Mouse (Mus musculus): ENCODE measurements around the gene Oard1.

Gene Oard1

GRCm38 (mm10) chr17:48409380-48410298 is at the start of gene Oard1, which contains the start of gene Nfya:
Gene Oard1, plus strand, starts transcription at chr17:48410014.
Gene Nfya, minus strand, starts transcription at chr17:48409906.
- peak; percentile 100 for DNase-seq

DNA sequence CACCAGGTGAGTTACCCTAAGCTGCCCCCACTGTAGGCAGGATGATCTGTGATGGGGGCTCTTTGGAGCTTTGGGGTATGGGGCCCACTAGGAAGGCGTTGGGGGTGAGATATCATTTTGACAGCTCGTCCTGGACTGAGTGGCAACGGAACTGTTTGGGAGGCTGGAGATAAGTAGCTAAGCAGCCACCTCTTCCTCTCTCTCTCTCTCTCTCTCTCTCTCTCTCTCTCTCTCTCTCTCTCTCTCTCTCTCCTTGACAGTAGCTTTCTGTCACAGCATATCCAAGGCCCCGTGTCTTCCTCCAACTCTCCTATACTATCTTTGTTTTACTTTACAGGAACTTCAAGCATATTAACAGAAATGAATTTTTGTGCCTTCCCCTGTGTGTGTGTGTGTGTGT is 49.4 kb upstream of the Oard1 start:
- no peak for DNase-seq

GRCm38 (mm10) chr17:48362346-48362745 is 47.5 kb upstream of the Oard1 start:
- DNase-seq, result no peak

DNA sequence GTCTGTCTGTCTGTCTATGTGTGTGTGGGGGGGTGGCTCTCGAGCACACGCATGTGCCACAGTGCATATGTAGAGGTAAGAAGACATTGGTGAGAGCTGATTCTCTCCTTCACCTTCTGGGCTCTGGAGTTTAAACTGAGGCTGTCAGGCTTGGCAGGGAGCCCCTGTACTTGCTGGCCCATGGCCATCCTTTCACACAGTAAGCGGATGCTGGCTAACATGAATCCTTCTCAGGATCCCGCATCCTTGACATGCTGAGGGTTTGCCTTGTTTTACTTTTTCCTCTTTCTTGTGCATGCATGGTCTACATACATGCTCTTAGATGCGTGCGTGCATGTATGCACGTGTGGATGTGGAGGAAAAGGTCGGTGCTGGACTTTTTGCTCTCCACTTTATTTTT is 46.8 kb upstream of the Oard1 start:
- peak in 1 of 2 experiments; percentile 36 for DNase-seq

DNA sequence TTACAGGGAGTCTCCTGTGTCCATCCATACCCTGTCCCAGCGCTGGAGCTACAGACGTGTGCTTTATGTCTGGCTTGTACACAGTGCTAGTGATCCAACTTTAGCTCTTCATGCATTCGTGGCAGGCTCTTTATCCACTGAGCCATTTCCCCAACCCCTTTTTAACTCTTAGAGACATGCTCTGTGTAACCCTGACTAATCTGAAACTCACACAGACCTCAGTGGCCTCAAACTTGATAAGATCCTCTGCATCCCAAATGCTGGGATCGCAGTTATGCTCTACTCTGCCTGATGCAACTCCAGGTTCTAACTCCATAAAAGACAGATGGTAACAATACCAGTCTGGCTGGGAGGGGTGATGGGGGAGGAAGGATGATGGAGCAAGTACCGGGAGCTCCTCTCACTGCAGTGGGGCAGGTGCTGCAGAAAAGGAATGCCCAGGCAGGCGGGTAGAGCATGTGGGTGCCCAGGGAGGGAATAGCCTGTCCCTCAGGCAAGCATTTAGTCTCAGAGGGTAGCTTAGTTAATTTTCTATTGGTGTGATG is 46.3 kb upstream of the Oard1 start:
- no peak for DNase-seq

DNA sequence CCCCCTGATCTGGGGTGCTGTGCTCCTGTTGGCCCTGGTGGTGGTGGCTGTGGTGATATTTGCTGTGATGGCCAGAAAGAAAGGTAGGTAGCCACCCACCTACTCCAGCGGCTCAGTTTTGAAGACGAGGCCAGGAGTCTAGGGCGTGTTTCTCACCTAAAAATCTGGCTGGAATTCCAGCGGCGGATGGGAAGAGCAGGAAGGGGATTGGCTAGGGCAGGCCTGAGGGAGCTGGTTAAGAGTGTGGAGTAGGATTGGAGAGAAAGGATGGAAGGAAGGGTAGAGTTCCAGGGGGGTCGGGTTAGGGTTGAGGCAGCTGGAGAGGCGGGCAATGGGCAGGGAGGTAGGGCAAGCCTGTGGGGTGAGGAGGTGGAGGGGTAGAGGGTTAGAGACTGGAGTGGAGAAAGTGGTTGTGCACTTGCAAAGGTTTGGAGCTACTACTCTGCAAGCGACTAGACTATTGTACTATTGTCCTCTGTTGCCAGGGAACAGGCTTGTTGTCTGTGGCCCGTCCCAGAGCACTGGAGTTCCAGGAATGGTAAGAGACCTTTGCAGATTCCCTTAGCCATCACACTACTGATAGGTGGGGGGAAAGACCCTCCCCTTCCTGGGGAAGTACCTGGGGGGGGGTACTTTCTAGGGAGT is 44.2 kb upstream of the Oard1 start:
- DNase-seq, result no peak

- DNase-seq, result no peak
Measured at GRCm38 (mm10) chr17:48366806-48367205, 43.0 kb upstream of the Oard1 start.

DNA sequence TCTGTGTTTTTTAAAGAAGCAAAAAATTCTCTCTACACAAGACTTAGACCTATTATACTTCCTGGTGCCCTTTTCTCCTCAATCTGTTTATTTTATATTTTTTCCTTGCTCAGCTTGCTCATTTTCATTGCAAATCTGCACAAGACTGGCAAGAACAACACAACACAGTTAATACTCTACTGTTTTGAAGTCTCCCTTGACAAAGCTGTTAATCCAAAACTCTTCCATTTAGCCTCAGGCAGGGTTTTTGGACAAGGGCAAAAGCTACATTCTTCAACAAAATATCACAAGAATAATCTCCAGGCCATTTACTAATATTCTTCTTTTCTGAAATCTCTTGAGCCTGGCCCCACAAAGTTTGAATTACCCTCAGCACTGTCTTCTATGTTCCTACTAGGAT is 38.2 kb upstream of the Oard1 start:
- DNase-seq, result peak in 1 of 2 experiments; percentile 21

DNA sequence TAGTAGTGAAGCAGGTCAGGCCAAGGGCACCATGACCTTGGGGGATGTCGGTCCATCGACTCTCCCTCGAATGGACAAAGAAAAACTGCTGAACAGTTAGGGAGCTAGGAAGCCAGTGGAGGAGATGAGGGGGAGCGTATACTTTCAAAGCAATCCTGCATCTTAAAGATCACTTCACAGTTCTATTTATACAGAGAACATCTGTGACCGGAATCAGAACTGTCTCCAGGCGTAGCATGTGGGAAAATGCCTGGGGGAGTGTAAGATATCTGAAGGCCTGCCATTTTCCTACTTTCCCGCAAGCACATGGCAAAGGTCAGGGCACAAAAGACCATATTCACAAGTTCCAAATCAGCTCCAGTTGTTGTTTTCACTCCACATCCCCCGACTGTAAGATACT is 36.8 kb upstream of the Oard1 start:
- no peak for DNase-seq

DNA sequence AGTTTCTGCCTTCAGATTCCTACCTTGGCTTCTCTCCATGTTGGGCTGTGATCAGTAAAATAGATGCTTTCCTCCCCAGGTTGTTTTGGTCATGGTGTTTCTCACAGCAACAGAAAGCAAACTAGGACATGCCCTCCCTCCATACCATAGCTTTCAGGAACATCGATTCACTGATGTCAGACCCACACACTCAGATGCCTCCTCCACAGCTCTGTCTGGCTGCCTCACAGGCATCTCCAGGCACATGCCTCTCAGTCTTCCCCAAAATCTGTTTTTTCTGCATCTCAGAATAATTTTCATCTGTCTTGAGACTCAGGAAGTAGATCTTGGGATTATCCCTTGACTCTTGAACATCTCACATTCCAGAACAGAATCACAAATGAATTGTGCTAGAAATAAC is 33.7 kb upstream of the Oard1 start:
- no peak for DNase-seq

GRCm38 (mm10) chr17:48379050-48379449 is 30.8 kb upstream of the Oard1 start:
- no peak for DNase-seq

DNA sequence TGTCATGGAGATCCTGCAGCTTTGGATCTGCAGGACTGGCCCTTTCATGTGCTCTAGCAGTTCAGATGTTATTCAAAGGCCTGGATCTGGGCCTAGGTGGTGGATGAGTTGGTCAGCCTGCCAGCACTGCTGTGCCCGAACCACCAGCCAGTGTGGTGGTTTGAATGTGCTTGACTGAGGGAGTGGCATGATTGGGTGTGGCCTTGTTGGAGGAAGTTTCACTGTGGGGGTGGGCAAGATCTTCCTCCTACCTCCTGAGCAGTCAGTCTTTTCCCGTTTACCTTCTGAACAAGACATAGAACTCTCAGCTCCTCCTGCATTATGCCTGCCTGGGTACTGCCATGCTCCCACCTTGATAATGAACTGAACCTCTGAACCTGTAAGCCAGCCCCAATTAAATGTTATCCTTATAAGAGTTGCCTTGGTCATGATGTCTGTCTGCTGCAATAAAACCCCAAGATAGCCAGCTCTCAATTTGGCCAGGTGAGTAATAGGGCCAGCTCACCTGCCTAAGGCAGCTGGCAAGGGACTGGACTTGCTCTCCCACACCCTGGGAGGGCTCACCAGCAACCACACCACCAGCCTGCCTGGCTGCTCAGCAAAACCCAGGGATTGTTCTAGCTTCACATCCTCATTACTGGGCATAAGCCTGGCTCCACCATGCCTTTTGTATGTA is 23.9 kb upstream of the Oard1 start:
- no peak for DNase-seq

GRCm38 (mm10) chr17:48388666-48389065 is 21.1 kb upstream of the Oard1 start:
- DNase-seq, result no peak

DNA sequence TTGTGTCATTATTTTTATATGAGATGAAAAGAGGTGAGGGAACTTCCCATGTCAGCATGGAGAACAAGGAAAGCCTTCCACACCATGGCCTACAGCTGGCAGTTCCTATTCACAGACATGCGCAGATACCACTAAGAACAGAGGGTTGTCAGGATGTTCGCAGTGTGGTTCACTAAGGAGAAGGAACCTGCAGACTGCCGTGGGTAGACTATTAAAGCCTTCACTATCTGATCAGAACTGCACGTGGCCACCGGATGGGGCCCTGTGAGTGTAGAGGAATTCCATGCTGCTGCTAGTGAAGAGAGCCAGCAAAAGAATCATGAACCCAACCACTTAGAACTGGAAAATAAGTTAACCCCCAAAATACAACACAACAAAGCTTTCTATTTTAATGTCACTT is 20.4 kb upstream of the Oard1 start:
- no peak for DNase-seq

- DNase-seq, result no peak
Measured at GRCm38 (mm10) chr17:48391446-48391845, 18.4 kb upstream of the Oard1 start.

DNA sequence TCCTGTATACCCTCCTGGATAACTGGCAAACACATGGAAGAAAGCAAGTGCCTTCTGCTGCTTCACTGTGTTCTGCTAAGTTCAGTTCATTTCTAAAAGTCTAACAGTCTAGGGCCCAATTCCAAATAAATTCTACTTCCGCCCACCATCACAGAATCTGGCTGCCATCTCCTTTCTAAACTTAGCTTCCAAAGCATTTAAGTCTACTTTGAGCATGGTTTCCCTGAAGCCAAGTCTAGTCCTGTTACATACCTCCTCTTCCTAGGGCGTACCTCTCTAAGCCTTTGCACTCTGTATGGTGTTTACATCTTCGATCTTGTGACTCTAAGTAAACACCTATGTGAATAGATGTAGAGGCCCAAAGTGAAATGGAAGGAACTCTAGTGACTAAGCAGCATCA is 17.2 kb upstream of the Oard1 start:
- DNase-seq, result no peak

DNA sequence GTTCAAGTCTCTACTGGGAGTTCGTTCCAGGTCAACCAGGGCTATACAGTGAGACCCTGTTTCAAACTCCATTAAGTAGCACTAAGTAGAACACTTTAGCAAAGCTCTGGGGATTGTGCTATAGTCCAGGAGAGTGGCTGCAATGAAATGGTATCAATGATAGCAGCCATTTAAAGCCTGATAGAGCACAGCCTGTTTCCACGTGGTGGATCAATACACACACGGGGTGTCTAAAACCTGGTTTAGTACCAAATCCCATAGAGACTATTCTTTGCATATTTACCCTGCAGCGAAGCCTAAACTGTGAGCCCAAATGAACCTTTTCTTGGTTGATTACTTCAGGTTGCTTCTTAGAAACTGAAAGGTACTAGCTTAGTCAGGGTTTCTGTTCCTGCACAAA is 8.1 kb upstream of the Oard1 start:
- DNase-seq, result no peak

GRCm38 (mm10) chr17:48402751-48403150 is 7.1 kb upstream of the Oard1 start:
- peak in 1 of 2 experiments; percentile 45 for DNase-seq

DNA sequence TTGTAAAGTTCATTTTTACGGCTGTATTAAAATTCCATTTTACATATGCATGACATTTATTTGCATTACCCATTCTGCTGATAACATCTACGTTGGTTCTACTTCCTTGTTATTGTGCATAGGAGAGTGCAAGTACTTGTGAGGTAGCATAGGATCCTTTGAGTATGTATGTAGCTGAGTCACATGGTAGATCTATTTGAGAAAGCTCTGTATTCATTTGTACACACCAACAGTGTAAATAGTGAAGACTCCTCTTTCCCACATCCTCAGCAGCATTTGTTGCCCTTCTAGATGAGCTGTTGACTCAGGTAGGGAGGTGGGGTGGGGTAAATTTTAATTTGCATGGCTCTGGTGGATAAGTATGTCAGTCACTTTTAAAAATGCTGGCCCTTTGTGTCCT is 6.0 kb upstream of the Oard1 start:
- no peak for DNase-seq

- DNase-seq, result no peak
Measured at GRCm38 (mm10) chr17:48404706-48405105, 5.1 kb upstream of the Oard1 start.

DNA sequence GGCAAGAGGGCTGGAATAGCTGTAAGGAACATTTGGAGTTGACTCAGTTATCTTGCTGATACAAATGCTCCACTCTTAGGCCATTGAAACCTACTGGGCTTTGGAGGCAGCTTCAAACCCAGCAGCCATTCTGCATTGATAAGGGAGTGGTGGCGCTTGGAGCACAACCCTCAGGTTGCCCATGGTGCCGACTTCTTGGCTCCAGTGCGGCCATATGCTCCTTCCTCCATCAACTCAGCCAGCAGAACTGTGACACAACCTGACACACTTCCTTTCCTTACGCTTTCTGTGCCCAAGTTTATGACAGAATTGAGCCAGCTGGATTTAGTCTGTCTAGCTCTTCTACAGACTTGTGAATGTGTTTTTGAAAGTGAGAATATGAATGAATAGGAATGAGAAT is 2.7 kb upstream of the Oard1 start:
- DNase-seq, result no peak

DNA sequence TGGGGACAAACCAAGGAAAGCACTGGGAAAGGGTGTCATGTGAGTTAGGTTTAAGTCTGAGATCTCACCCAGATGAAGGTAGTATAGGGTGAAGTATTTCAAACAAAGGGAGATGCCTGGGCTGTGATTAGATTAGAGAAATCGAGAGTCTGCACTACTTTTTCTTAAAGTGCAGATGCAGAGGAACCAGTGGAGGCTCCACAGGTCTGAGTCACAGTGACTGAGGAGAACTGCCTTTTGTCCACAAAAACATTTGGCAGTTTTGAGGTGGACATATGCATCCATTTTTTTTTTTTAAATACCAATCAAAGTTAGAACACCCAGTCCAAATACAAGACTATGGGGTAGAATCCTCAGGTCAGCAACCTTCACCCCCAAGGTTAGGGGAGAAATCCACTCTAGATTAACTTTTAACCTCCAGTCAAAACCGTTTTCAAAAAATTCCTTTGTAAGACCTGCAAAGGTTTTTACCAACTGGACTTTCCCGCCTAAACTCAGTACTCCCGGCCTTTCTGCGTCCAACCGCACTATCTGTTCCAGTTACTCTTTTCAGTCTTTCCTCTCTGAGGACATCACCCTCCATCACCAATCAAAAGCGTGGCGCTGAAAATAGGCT is 1.8 kb upstream of the Oard1 start:
- DNase-seq, result peak in 1 of 2 experiments; percentile 40
